Mouse (Mus musculus): ENCODE measurements around the gene Etv2.

GRCm38 (mm10) chr7:30585170-30585569, 50.5 kb downstream of the Etv2 start:
- TF ChIP-seq CTCF (IDR thresholded peaks at IDR 0.05; ENCODE audit: borderline replicate concordance, extremely low read depth, insufficient read depth, insufficient read length), result no peak
- no peak for TF ChIP-seq POLR2A (IDR thresholded peaks at IDR 0.05; ENCODE audit: borderline replicate concordance, extremely low read depth, insufficient read depth, insufficient read length, poor library complexity, severe bottlenecking)
